Mouse (Mus musculus) midbrain, embryonic 11.5 days (tissue): ENCODE data around the gene Rpgrip1. TPM values are rescaled to one million over a fixed set of nuclear protein-coding genes. Genes with fewer than 3 reads are reported as not detected.

ENCODE experiments used
- ATAC-seq: fragments of 200-750 bp; cut with Nextera tagmentation; 2 replicates; pipeline ENCODE4 v1.8.0; 2017; ENCODE audit warnings: moderate TSS enrichment, moderate library complexity; ENCODE audit not compliant: low FRiP score
- DNase-seq: peaks from one replicate; pipeline ENCODE4 v3.0.0; 2015; ENCODE audit warnings: low spot score; ENCODE audit errors: missing footprints
- H3K27ac ChIP-seq: fragments of 300-500 bp; sonication (generic); 2 replicates; pipeline ENCODE4 v1.5.1; 2014; ENCODE audit warnings: low read depth, low read length
- H3K27me3 ChIP-seq: fragments of 300-500 bp; sonication (generic); 2 replicates; pipeline ENCODE4 v1.6.1; 2014; ENCODE audit warnings: mild to moderate bottlenecking, low read length, moderate library complexity, mixed read lengths; ENCODE audit not compliant: control insufficient read depth, insufficient read depth
- H3K36me3 ChIP-seq: fragments of 300-500 bp; sonication (generic); 2 replicates; pipeline ENCODE4 v1.6.1; 2014; ENCODE audit warnings: mild to moderate bottlenecking, low read length, moderate library complexity, mixed read lengths; ENCODE audit not compliant: control insufficient read depth, insufficient read depth
- H3K4me1 ChIP-seq: fragments of 300-500 bp; sonication (generic); 2 replicates; pipeline ENCODE4 v1.6.1; 2014; ENCODE audit warnings: low read length; ENCODE audit not compliant: control insufficient read depth, insufficient read depth
- H3K4me2 ChIP-seq: fragments of 300-500 bp; sonication (generic); 2 replicates; pipeline ENCODE4 v1.6.1; 2014; ENCODE audit warnings: mild to moderate bottlenecking, moderate library complexity
- H3K4me3 ChIP-seq: fragments of 300-500 bp; sonication (generic); 2 replicates; pipeline ENCODE4 v1.5.1; 2014; ENCODE audit warnings: low read depth, low read length
- H3K9ac ChIP-seq: fragments of 300-500 bp; sonication (generic); 2 replicates; pipeline ENCODE4 v1.6.1; 2014; ENCODE audit warnings: low read length
- H3K9me3 ChIP-seq: fragments of 300-500 bp; sonication (generic); 2 replicates; pipeline ENCODE4 v1.6.1; 2016; ENCODE audit warnings: low read length; ENCODE audit not compliant: control insufficient read depth
- WGBS: fragments of 180-500 bp; shearing (Covaris S2); extraction: QIAGEN DNeasy Blood & Tissue Kit; methylation state at CpG from one replicate; pipeline ENCODE4 v1.1.7; 2014; 5-methylcytosine and 5-hydroxymethylcytosine counted together
- polyA plus RNA-seq: library from polyadenylated mRNA; unstranded; fragments of >200 nt; fragmentation: Nextera tagmentation; extraction: Ambion mirVana; gene quantifications from 2 replicates; pipeline ENCODE4 v1.2.1, GENCODE M21; 2014

The Rpgrip1 gene
- polyA plus RNA-seq, 1 experiment from 2014 or later: 105 TPM

DNA sequence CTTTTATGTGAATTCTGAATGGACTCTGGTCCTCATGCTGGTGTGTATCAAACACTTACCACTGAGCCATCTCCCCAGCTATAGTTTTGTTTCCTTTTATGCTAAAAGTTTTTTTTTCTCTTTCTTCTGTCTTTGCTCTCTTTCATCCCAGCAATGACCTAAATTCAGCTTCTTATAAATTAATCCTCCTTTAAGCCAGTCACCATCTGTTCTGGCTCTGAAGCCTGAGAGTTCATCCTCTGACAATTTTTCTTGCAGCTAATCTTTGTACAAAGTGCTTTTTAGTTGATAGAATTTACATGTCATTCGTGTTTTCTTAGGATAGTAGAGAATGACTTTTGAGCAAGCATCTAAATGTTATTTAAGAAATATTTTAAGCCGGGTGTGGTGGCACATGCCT lies 2.5 kb upstream of the Rpgrip1 start:
- Histone ChIP-seq H3K9me3 (no peaks in the 10 kb centered on the region), H3K27me3 (no peaks in the 10 kb centered on the region), H3K36me3 (no peaks in the 10 kb centered on the region), H3K27ac (no peak overlapping the region), H3K9ac (no peak overlapping the region), H3K4me2 (no peak overlapping the region), H3K4me1 (no peaks in the 10 kb centered on the region), H3K4me3 (no peak overlapping the region)
- ATAC-seq: no peak
- no peak for DNase-seq
- WGBS: 80% methylated on average over 2 of the region's 2 CpGs

DNA sequence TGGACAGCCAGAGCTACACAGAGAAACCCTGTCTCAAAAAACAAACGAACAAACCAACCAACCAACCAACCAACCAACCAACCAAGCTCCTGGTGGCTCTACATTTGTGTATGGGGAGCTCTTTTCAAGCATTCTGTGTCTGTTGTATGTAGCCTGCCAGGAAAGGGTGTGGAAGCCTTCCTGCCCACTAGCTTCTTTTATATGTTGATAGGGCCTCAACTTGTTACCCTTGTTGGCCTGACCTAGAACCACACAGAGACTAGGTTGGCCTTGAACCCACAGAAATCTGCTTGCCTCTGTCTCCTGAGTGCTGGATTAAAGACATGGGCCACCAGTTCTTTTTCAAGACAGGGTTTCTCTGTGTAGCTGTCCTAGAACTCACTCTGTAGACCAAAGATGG lies 3.6 kb downstream of the Rpgrip1 start:
- Histone ChIP-seq H3K4me1 (peaks cover 6% of the 10 kb centered on the region; the same call in 1 of the 2 replicates), H3K9me3 (no peaks in the 10 kb centered on the region), H3K27ac (no peak overlapping the region), H3K4me2 (no peak overlapping the region), H3K36me3 (no peaks in the 10 kb centered on the region), H3K27me3 (no peaks in the 10 kb centered on the region), H3K4me3 (no peak overlapping the region), H3K9ac (no peak overlapping the region)
- ATAC-seq (no peak), DNase-seq (no peak)
- 69% methylated on average over 1 of the region's 1 CpGs for WGBS

DNA sequence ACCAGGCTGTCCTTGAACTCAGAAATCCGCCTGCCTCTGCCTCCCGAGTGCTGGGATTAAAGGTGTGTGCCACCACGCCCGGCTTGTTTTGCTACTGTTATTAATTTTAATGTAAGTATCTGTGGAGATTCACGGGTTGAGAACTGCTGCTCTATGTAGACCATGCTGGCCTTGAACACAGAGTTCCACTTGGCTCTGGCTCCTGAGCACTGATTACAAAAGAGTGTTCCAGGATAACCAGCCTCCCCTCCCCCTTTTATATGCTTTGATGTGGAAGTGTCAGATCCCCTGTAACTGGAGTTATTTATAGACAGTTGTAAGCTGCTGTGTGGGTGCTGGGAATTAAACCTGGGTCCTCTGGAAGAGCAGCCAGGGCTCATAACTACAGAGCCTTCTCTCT lies 6.7 kb downstream of the Rpgrip1 start:
- peaks cover 6% of the 10 kb centered on the region; the same call in 1 of the 2 replicates for H3K4me1 ChIP-seq
- ATAC-seq: no peak
- H3K4me3 ChIP-seq: no peak overlapping the region
- H3K9me3 ChIP-seq: no peaks in the 10 kb centered on the region
- no peak overlapping the region for H3K9ac ChIP-seq
- DNase-seq: no peak
- H3K27ac ChIP-seq: no peak overlapping the region
- no peaks in the 10 kb centered on the region for H3K36me3 ChIP-seq
- no peak overlapping the region for H3K4me2 ChIP-seq
- no peaks in the 10 kb centered on the region for H3K27me3 ChIP-seq
- 89% methylated on average over 5 of the region's 5 CpGs for WGBS

GRCm38 (mm10) chr14:52118456-52118822 lies 7.9 kb downstream of the Rpgrip1 start:
- Histone ChIP-seq H3K4me1 (peaks cover 6% of the 10 kb centered on the region; the same call in 1 of the 2 replicates), H3K27me3 (no peaks in the 10 kb centered on the region), H3K27ac (peak overlapping the region; percentile 59), H3K4me2 (peak overlapping the region; percentile 97), H3K36me3 (no peaks in the 10 kb centered on the region), H3K9ac (peak overlapping the region; percentile 84; the same call in 1 of the 2 replicates), H3K4me3 (peak overlapping the region; percentile 50; the same call in 1 of the 2 replicates), H3K9me3 (no peaks in the 10 kb centered on the region)
- no peak for DNase-seq
- 32% methylated on average over 8 of the region's 8 CpGs for whole genome bisulfite sequencing
- ATAC-seq: peak; percentile 30; the same call in 1 of the 2 replicates

GRCm38 (mm10) chr14:52118823-52119608 lies 8.5 kb downstream of the Rpgrip1 start:
- no peaks in the 10 kb centered on the region for H3K36me3 ChIP-seq
- H3K27ac ChIP-seq: peak overlapping the region; percentile 59
- peak overlapping the region; percentile 50 for H3K4me3 ChIP-seq
- H3K4me2 ChIP-seq: peak overlapping the region; percentile 97
- DNase-seq: peak; percentile 98
- no peaks in the 10 kb centered on the region for H3K9me3 ChIP-seq
- H3K4me1 ChIP-seq: peaks cover 6% of the 10 kb centered on the region; the same call in 1 of the 2 replicates
- 1% methylated on average over 34 of the region's 38 CpGs for WGBS
- peak; percentile 84 for ATAC-seq
- H3K9ac ChIP-seq: peak overlapping the region; percentile 84
- H3K27me3 ChIP-seq: no peaks in the 10 kb centered on the region

GRCm38 (mm10) chr14:52120169-52120568 lies 9.7 kb downstream of the Rpgrip1 start:
- DNase-seq: peak; percentile 85
- WGBS: 57% methylated on average over 7 of the region's 7 CpGs

DNA sequence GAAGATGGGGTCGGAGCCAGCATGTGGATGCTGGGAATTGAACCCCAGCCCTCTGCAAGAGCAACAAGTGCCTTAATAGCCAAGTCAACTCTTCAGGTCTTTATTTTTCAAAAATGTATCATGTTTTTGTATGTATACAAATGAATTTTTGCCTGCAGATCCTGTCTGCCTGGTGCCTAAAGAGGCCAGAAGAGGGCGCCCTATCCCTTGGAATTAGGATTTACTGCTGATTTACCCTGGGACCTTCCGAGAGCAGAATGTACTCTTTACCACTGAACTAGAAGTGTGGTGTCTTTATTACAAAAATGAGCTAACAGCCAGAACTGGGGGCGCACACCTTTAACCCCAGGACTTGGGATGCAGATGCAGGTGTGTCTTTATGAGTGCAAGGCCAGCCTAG lies 13.4 kb downstream of the Rpgrip1 start:
- ATAC-seq (peak; percentile 22; the same call in 1 of the 2 replicates), DNase-seq (peak; percentile 93)
- WGBS: 22% methylated on average over 4 of the region's 4 CpGs
- H3K36me3 ChIP-seq: no peaks in the 10 kb centered on the region
- no peak overlapping the region for H3K4me3 ChIP-seq
- no peak overlapping the region for H3K9ac ChIP-seq
- no peak overlapping the region for H3K27ac ChIP-seq
- H3K4me1 ChIP-seq: peaks cover under 1% of the 10 kb centered on the region; the same call in 1 of the 2 replicates
- no peaks in the 10 kb centered on the region for H3K27me3 ChIP-seq
- no peak overlapping the region for H3K4me2 ChIP-seq
- no peaks in the 10 kb centered on the region for H3K9me3 ChIP-seq

More at GRCm38 (mm10) chr14:52120169-52120568, 9.7 kb downstream of the Rpgrip1 start:
- Histone ChIP-seq H3K4me3 (no peak overlapping the region), H3K4me1 (peaks cover 6% of the 10 kb centered on the region; the same call in 1 of the 2 replicates), H3K9me3 (no peaks in the 10 kb centered on the region), H3K27ac (no peak overlapping the region), H3K27me3 (no peaks in the 10 kb centered on the region), H3K9ac (no peak overlapping the region), H3K36me3 (no peaks in the 10 kb centered on the region), H3K4me2 (peak overlapping the region; percentile 97; the same call in 1 of the 2 replicates)
- ATAC-seq: no peak

GRCm38 (mm10) chr14:52124636-52125035 lies 14.1 kb downstream of the Rpgrip1 start:
- Histone ChIP-seq H3K27me3 (no peaks in the 10 kb centered on the region), H3K36me3 (no peaks in the 10 kb centered on the region), H3K27ac (no peak overlapping the region), H3K4me3 (no peak overlapping the region), H3K9me3 (no peaks in the 10 kb centered on the region), H3K4me2 (no peak overlapping the region), H3K9ac (no peak overlapping the region), H3K4me1 (no peaks in the 10 kb centered on the region)
- DNase-seq: no peak
- ATAC-seq: no peak
- WGBS: 93% methylated on average over 3 of the region's 3 CpGs

DNA sequence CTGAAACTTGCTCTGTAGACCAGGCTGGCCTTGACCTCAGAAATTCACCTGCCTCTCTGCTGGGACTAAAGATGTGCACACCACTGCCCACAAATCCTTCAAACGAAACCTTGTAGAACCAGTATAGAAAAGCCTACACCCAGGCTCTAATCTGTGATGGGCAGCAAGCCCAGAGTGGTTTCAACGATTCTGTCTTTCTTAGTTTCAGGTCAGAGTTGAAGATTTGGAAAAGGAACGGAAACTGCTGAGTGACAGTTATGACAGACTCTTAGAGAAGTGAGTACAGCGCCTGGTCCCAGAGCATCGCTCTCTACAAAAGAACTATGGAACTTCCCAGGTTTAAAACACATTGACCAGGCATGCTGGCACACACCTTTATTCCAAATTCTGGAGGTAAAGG lies 23.1 kb downstream of the Rpgrip1 start:
- Histone ChIP-seq H3K27ac (no peak overlapping the region), H3K4me1 (no peaks in the 10 kb centered on the region), H3K4me2 (no peak overlapping the region), H3K9me3 (no peaks in the 10 kb centered on the region), H3K36me3 (no peaks in the 10 kb centered on the region), H3K4me3 (no peak overlapping the region), H3K27me3 (no peaks in the 10 kb centered on the region), H3K9ac (no peak overlapping the region)
- ATAC-seq (no peak), DNase-seq (no peak)
- 88% methylated on average over 5 of the region's 5 CpGs for WGBS
